Mouse (Mus musculus) G1E-ER4 (cell line): ENCODE data around the gene Cmc1. TPM values are rescaled to one million over a fixed set of nuclear protein-coding genes. Genes with fewer than 3 reads are reported as not detected.

Experiments
- GATA1 ChIP-seq: IDR thresholded peaks from one replicate; pipeline ENCODE4 v1.8.0; 2012; ENCODE audit warnings: low read length, inconsistent platforms
- polyA plus RNA-seq: library from polyadenylated mRNA; stranded (reverse); fragments of >175 nt; gene quantifications from 2 replicates; pipeline ENCODE4 v1.2.3, GENCODE M21; 2012

Gene Cmc1
- polyA plus RNA-seq, 1 experiment, result 6.5 TPM

- TF ChIP-seq GATA1, result no peak
These were observed 79.5 kb downstream of the Cmc1 start for GRCm38 (mm10) chr9:118070442-118070841.

- TF ChIP-seq GATA1, result no peak
These were observed 90.9 kb downstream of the Cmc1 start for GRCm38 (mm10) chr9:118059101-118059500.

GRCm38 (mm10) chr9:118053286-118053685 lies 96.7 kb downstream of the Cmc1 start:
- TF ChIP-seq GATA1, result no peak

- no peak for TF ChIP-seq GATA1
These were observed 104.9 kb downstream of the Cmc1 start for GRCm38 (mm10) chr9:118045011-118045533.

GRCm38 (mm10) chr9:118043581-118043980 lies 106.4 kb downstream of the Cmc1 start:
- TF ChIP-seq GATA1, result no peak

- no peak for TF ChIP-seq GATA1
These were observed 107.2 kb downstream of the Cmc1 start for GRCm38 (mm10) chr9:118042738-118043137.

GRCm38 (mm10) chr9:118041646-118042045 lies 108.3 kb downstream of the Cmc1 start:
- TF ChIP-seq GATA1, result no peak

GRCm38 (mm10) chr9:118041022-118041400 lies 109.0 kb downstream of the Cmc1 start:
- TF ChIP-seq GATA1, result no peak

- TF ChIP-seq GATA1, result no peak
These were observed 109.6 kb downstream of the Cmc1 start, which contains the start of gene Azi2 for GRCm38 (mm10) chr9:118040218-118041021. Azi2 (plus strand) TSS chr9:118040499.

GRCm38 (mm10) chr9:118034990-118035389 lies 115.0 kb downstream of the Cmc1 start:
- TF ChIP-seq GATA1, result no peak

GRCm38 (mm10) chr9:118031694-118032093 lies 118.3 kb downstream of the Cmc1 start:
- no peak for TF ChIP-seq GATA1

GRCm38 (mm10) chr9:118030252-118030651 lies 119.7 kb downstream of the Cmc1 start:
- TF ChIP-seq GATA1, result no peak

GRCm38 (mm10) chr9:118029490-118029889 lies 120.5 kb downstream of the Cmc1 start:
- no peak for TF ChIP-seq GATA1

- TF ChIP-seq GATA1, result no peak
These were observed 125.0 kb downstream of the Cmc1 start for GRCm38 (mm10) chr9:118024966-118025365.

Other genes starting within 250 kb of the Cmc1 start
- 68.4 and 86.5 TPM in 2 replicates for gene Azi2, start 109.7 kb downstream of the Cmc1 start, polyA plus RNA-seq